Mouse (Mus musculus): ENCODE measurements around the gene Hoxa13. TPM values are rescaled to one million over a fixed set of nuclear protein-coding genes. Genes with fewer than 3 reads are reported as not detected.

Hoxa13 gene
- polyA plus RNA-seq, 1 experiment from 2014 or later = not detected

GRCm38 (mm10) chr6:52246916-52247315 lies 13.8 kb downstream of the Hoxa13 start:
- no peak for ATAC-seq (ENCODE audit: low FRiP score)
- H3K36me3 ChIP-seq (replicated peaks; ENCODE audit: control insufficient read depth, insufficient read depth) = no peaks in the 10 kb centered on the region
- DNase-seq (ENCODE audit: low spot score) = no peak
- H3K9me3 ChIP-seq (ENCODE audit: control insufficient read depth, low read length) = no peaks in the 10 kb centered on the region
- H3K27me3 ChIP-seq (ENCODE audit: control insufficient read depth, insufficient read depth, low read length) = peaks cover 100% of the 10 kb centered on the region
- H3K27ac ChIP-seq = no peak overlapping the region
- H3K4me3 ChIP-seq (replicated peaks; ENCODE audit: low read length) = no peak overlapping the region
- 7% methylated on average over 3 of the region's 3 CpGs for WGBS
- no peaks in the 10 kb centered on the region for H3K4me1 ChIP-seq (replicated peaks; ENCODE audit: control insufficient read depth, insufficient read depth, low read length)
- H3K9ac ChIP-seq = no peak overlapping the region
- no peak overlapping the region for H3K4me2 ChIP-seq (replicated peaks)

GRCm38 (mm10) chr6:52246403-52246803 lies 14.3 kb downstream of the Hoxa13 start:
- Histone ChIP-seq H3K4me3 (replicated peaks; ENCODE audit: low read length) (no peak overlapping the region), H3K27me3 (ENCODE audit: control insufficient read depth, insufficient read depth, low read length) (peaks cover 100% of the 10 kb centered on the region), H3K9ac (no peak overlapping the region), H3K9me3 (ENCODE audit: control insufficient read depth, low read length) (no peaks in the 10 kb centered on the region), H3K36me3 (replicated peaks; ENCODE audit: control insufficient read depth, insufficient read depth) (no peaks in the 10 kb centered on the region), H3K27ac (no peak overlapping the region), H3K4me1 (replicated peaks; ENCODE audit: control insufficient read depth, insufficient read depth, low read length) (no peaks in the 10 kb centered on the region), H3K4me2 (replicated peaks) (no peak overlapping the region)
- DNase-seq (ENCODE audit: low spot score) (no peak), ATAC-seq (ENCODE audit: low FRiP score) (no peak)
- under 1% methylated on average over 26 of the region's 26 CpGs for WGBS

GRCm38 (mm10) chr6:52245757-52246142 lies 14.9 kb downstream of the Hoxa13 start, which contains the start of gene Hoxa11:
TSS of gene Hoxa11 (minus strand) at chr6:52245810.
- Histone ChIP-seq H3K4me2 (replicated peaks) (no peak within 1 kb of the TSS), H3K27ac (no peak within 1 kb of the TSS), H3K4me3 (replicated peaks; ENCODE audit: low read length) (no peak within 1 kb of the TSS), H3K36me3 (replicated peaks; ENCODE audit: control insufficient read depth, insufficient read depth) (no peaks in the 10 kb centered on the region), H3K9ac (no peak within 1 kb of the TSS), H3K27me3 (ENCODE audit: control insufficient read depth, insufficient read depth, low read length) (peaks cover 100% of the 10 kb centered on the region), H3K4me1 (replicated peaks; ENCODE audit: control insufficient read depth, insufficient read depth, low read length) (no peaks in the 10 kb centered on the region), H3K9me3 (ENCODE audit: control insufficient read depth, low read length) (no peaks in the 10 kb centered on the region)
- no peak for DNase-seq (ENCODE audit: low spot score)
- under 1% methylated on average over 20 of the region's 20 CpGs for WGBS
- no peak for ATAC-seq (ENCODE audit: low FRiP score)

GRCm38 (mm10) chr6:52245040-52245756 lies 15.5 kb downstream of the Hoxa13 start:
- no peaks in the 10 kb centered on the region for H3K9me3 ChIP-seq (ENCODE audit: control insufficient read depth, low read length)
- DNase-seq (ENCODE audit: low spot score) (no peak), ATAC-seq (ENCODE audit: low FRiP score) (no peak)
- no peak overlapping the region for H3K4me2 ChIP-seq (replicated peaks)
- WGBS = under 1% methylated on average over 69 of the region's 71 CpGs
- H3K9ac ChIP-seq = no peak overlapping the region
- peaks cover 100% of the 10 kb centered on the region for H3K27me3 ChIP-seq (ENCODE audit: control insufficient read depth, insufficient read depth, low read length)
- H3K36me3 ChIP-seq (replicated peaks; ENCODE audit: control insufficient read depth, insufficient read depth) = no peaks in the 10 kb centered on the region
- H3K4me3 ChIP-seq (replicated peaks; ENCODE audit: low read length) = no peak overlapping the region
- H3K27ac ChIP-seq = no peak overlapping the region
- no peaks in the 10 kb centered on the region for H3K4me1 ChIP-seq (replicated peaks; ENCODE audit: control insufficient read depth, insufficient read depth, low read length)

GRCm38 (mm10) chr6:52244471-52245039 lies 16.1 kb downstream of the Hoxa13 start:
- H3K27ac ChIP-seq = no peak overlapping the region

GRCm38 (mm10) chr6:52243681-52244121 lies 17.0 kb downstream of the Hoxa13 start:
- Histone ChIP-seq H3K9me3 (ENCODE audit: control insufficient read depth, low read length) (no peaks in the 10 kb centered on the region), H3K9ac (no peak overlapping the region), H3K36me3 (replicated peaks; ENCODE audit: control insufficient read depth, insufficient read depth) (no peaks in the 10 kb centered on the region), H3K4me3 (replicated peaks; ENCODE audit: low read length) (no peak overlapping the region), H3K27me3 (ENCODE audit: control insufficient read depth, insufficient read depth, low read length) (peaks cover 100% of the 10 kb centered on the region), H3K4me2 (replicated peaks) (no peak overlapping the region), H3K4me1 (replicated peaks; ENCODE audit: control insufficient read depth, insufficient read depth, low read length) (no peaks in the 10 kb centered on the region), H3K27ac (no peak overlapping the region)
- WGBS = 2% methylated on average over 12 of the region's 12 CpGs
- no peak for DNase-seq (ENCODE audit: low spot score)
- ATAC-seq (ENCODE audit: low FRiP score) = no peak

More at GRCm38 (mm10) chr6:52244471-52245039, 16.1 kb downstream of the Hoxa13 start:
- 2% methylated on average over 23 of the region's 23 CpGs for WGBS
- Histone ChIP-seq H3K4me1 (replicated peaks; ENCODE audit: control insufficient read depth, insufficient read depth, low read length) (no peaks in the 10 kb centered on the region), H3K4me3 (replicated peaks; ENCODE audit: low read length) (no peak overlapping the region), H3K9ac (no peak overlapping the region), H3K27me3 (ENCODE audit: control insufficient read depth, insufficient read depth, low read length) (peaks cover 100% of the 10 kb centered on the region), H3K36me3 (replicated peaks; ENCODE audit: control insufficient read depth, insufficient read depth) (no peaks in the 10 kb centered on the region), H3K9me3 (ENCODE audit: control insufficient read depth, low read length) (no peaks in the 10 kb centered on the region), H3K4me2 (replicated peaks) (no peak overlapping the region)
- ATAC-seq (ENCODE audit: low FRiP score) = no peak
- DNase-seq (ENCODE audit: low spot score) = no peak

GRCm38 (mm10) chr6:52242801-52243332 lies 17.8 kb downstream of the Hoxa13 start:
- Histone ChIP-seq H3K36me3 (replicated peaks; ENCODE audit: control insufficient read depth, insufficient read depth) (no peaks in the 10 kb centered on the region), H3K27me3 (ENCODE audit: control insufficient read depth, insufficient read depth, low read length) (peaks cover 100% of the 10 kb centered on the region), H3K4me2 (replicated peaks) (no peak overlapping the region), H3K27ac (no peak overlapping the region), H3K4me3 (replicated peaks; ENCODE audit: low read length) (no peak overlapping the region), H3K4me1 (replicated peaks; ENCODE audit: control insufficient read depth, insufficient read depth, low read length) (no peaks in the 10 kb centered on the region), H3K9me3 (ENCODE audit: control insufficient read depth, low read length) (no peaks in the 10 kb centered on the region), H3K9ac (no peak overlapping the region)
- DNase-seq (ENCODE audit: low spot score) (no peak), ATAC-seq (ENCODE audit: low FRiP score) (no peak)
- WGBS = 0% methylated on average over 4 of the region's 4 CpGs

GRCm38 (mm10) chr6:52241001-52241621 lies 19.6 kb downstream of the Hoxa13 start:
- WGBS = 5% methylated on average over 9 of the region's 9 CpGs
- ATAC-seq (ENCODE audit: low FRiP score) (no peak), DNase-seq (ENCODE audit: low spot score) (no peak)
- H3K9ac ChIP-seq = no peak overlapping the region
- H3K4me2 ChIP-seq (replicated peaks) = no peak overlapping the region
- H3K27ac ChIP-seq = no peak overlapping the region
- H3K36me3 ChIP-seq (replicated peaks; ENCODE audit: control insufficient read depth, insufficient read depth) = no peaks in the 10 kb centered on the region
- H3K27me3 ChIP-seq (ENCODE audit: control insufficient read depth, insufficient read depth, low read length) = peaks cover 100% of the 10 kb centered on the region
- H3K4me3 ChIP-seq (replicated peaks; ENCODE audit: low read length) = no peak overlapping the region
- no peaks in the 10 kb centered on the region for H3K9me3 ChIP-seq (ENCODE audit: control insufficient read depth, low read length)
- H3K4me1 ChIP-seq (replicated peaks; ENCODE audit: control insufficient read depth, insufficient read depth, low read length) = no peaks in the 10 kb centered on the region

- ATAC-seq (ENCODE audit: low FRiP score) = no peak
Measured at GRCm38 (mm10) chr6:52240389-52241000, 20.2 kb downstream of the Hoxa13 start, which contains the start of gene Hoxa10. TSS of gene Hoxa10 (minus strand) at chr6:52240854.

More at GRCm38 (mm10) chr6:52240389-52241000, 20.2 kb downstream of the Hoxa13 start, which contains the start of gene Hoxa10:
- H3K4me1 ChIP-seq (replicated peaks; ENCODE audit: control insufficient read depth, insufficient read depth, low read length) = no peaks in the 10 kb centered on the region
- no peak within 1 kb of the TSS for H3K4me2 ChIP-seq (replicated peaks)
- no peak within 1 kb of the TSS for H3K9ac ChIP-seq
- 1% methylated on average over 35 of the region's 35 CpGs for WGBS
- DNase-seq (ENCODE audit: low spot score) = peak; percentile 70
- H3K36me3 ChIP-seq (replicated peaks; ENCODE audit: control insufficient read depth, insufficient read depth) = no peaks in the 10 kb centered on the region
- no peak within 1 kb of the TSS for H3K4me3 ChIP-seq (replicated peaks; ENCODE audit: low read length)
- H3K27ac ChIP-seq = no peak within 1 kb of the TSS
- H3K27me3 ChIP-seq (ENCODE audit: control insufficient read depth, insufficient read depth, low read length) = peaks cover 100% of the 10 kb centered on the region
- H3K9me3 ChIP-seq (ENCODE audit: control insufficient read depth, low read length) = no peaks in the 10 kb centered on the region

All from hindbrain, embryonic 14.5 days (tissue).